Mouse (Mus musculus): Measurements from ENCODE around the gene Htra2. TPM values are rescaled to one million over a fixed set of nuclear protein-coding genes. Genes with fewer than 3 reads are reported as not detected.

Gene Htra2
- total RNA-seq, 1 experiment from 2014 or later: 42.7 TPM

DNA sequence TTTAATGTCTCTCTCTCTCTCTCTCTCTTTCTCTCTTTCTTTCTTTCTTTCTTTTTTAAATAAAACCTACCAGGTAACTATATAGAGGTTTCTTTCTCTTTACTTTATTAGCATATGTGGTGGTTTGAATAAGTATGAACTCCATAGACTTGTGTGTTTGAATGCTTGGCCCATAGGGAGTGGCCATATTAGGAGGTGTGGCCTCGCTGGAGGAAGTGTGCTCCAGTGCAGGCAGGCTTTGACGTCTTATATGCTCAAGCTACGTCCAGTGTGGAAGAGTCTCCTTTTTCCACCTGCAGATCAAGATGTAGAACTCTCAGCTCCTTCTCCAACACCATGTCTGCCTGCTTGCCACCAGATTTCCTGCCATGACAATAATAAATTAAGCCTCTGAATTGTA, 36.0 kb downstream of the Htra2 start:
- no peak for ATAC-seq (replicated peaks in 1 of 2; ENCODE audit: insufficient read depth in 1 of 2, low FRiP score in 2 of 2, low TSS enrichment in 1 of 2, low read depth in 1 of 2, poor library complexity in 2 of 2, severe bottlenecking in 2 of 2)

DNA sequence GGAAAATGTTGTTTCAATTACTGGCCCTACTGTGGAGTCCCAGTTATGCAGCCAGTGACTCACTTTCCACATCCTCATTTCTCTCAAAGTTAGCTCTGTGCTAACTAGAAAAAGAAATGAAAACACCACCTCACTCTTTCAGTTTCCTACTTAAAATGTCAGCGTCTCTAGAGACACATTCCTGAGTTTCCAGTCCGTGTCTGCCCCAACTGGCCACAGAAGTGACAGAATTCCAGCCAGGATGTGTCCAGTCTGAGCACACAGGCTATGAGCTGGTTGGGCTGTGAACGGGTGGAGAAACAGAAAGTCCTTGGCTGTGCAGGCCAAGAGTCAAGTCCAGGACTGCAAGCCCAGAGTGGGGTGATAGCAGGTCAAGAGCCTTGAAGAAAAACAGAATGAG, 37.9 kb downstream of the Htra2 start:
- ATAC-seq (replicated peaks in 1 of 2; ENCODE audit: insufficient read depth in 1 of 2, low FRiP score in 2 of 2, low TSS enrichment in 1 of 2, low read depth in 1 of 2, poor library complexity in 2 of 2, severe bottlenecking in 2 of 2): no peak

- ATAC-seq (replicated peaks in 1 of 2; ENCODE audit: insufficient read depth in 1 of 2, low FRiP score in 2 of 2, low TSS enrichment in 1 of 2, low read depth in 1 of 2, poor library complexity in 2 of 2, severe bottlenecking in 2 of 2): no peak
These were observed 39.3 kb downstream of the Htra2 start for GRCm38 (mm10) chr6:83015749-83016148.

DNA sequence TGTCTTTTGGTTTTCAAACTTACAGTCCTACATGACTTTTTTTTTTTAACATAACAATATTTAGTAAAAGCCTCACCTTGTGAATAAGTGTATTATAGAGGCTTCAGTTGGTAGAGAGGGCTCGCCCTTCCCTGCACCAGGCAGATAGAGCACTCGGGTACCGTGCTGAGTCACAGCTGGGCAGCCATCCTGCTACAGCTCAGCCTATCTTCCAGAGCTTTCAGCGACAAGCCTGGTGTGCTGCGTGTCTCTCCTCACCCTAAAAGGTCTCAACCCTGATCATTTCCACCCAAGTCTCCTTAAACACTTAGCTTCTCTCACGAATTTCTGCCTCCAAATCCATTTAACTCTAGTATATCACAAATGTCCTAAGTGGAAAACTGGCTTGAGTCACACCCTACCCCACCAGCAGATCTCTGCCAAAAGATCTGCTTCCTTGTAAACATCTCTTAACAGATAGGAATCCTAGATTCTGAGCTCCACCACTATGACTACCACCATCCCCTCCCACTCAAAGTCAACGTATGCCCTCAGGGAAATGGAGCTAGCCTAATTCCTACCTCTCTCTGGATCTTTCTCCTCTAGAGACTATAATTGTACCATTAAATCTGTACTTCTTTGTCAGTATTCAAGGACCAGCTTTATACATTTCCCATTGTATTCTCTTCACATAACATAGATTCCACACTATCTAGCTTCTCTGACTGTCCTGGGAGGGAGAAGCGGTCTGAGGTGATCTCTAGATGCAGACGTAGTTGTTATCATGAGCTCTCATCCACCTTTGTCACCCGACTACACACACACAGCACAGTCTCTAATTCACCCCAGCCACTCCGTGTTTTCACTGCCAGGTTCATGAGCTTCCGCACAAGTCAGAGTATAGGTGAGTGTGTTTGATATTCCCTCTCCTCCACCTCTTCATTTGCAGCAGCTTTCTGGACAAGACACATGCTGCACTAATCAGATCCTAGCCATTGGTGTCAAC, 40.3 kb downstream of the Htra2 start:
- peak; percentile 39 to 61; a peak in 1 of 4 replicates for ATAC-seq (replicated peaks in 1 of 2; ENCODE audit: insufficient read depth in 1 of 2, low FRiP score in 2 of 2, low TSS enrichment in 1 of 2, low read depth in 1 of 2, poor library complexity in 2 of 2, severe bottlenecking in 2 of 2)

DNA sequence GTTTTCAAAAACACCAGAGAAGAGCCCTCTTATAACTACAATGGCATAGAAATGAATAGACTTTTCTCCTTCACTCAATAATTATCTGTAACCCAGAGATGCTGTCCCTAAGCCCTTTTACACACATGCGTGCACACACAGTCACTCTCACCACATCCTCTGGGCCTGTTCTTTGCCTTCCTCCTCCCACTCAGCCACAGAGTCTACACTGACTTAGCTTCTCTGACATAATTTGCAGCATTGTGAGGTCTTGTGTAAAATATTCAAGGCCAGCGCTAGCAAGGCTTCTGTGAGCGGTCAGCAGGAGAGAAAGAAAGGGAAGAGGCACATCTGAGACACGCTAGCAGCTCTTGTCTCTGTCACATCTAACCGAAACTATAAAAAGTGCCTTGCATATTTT, 41.6 kb downstream of the Htra2 start:
- ATAC-seq (replicated peaks in 1 of 2; ENCODE audit: insufficient read depth in 1 of 2, low FRiP score in 2 of 2, low TSS enrichment in 1 of 2, low read depth in 1 of 2, poor library complexity in 2 of 2, severe bottlenecking in 2 of 2): peak; percentile 57 to 77; a peak in 3 of 4 replicates

GRCm38 (mm10) chr6:83011756-83012155, 43.3 kb downstream of the Htra2 start:
- no peak for ATAC-seq (replicated peaks in 1 of 2; ENCODE audit: insufficient read depth in 1 of 2, low FRiP score in 2 of 2, low TSS enrichment in 1 of 2, low read depth in 1 of 2, poor library complexity in 2 of 2, severe bottlenecking in 2 of 2)

- no peak for ATAC-seq (replicated peaks in 1 of 2; ENCODE audit: insufficient read depth in 1 of 2, low FRiP score in 2 of 2, low TSS enrichment in 1 of 2, low read depth in 1 of 2, poor library complexity in 2 of 2, severe bottlenecking in 2 of 2)
These were observed 43.8 kb downstream of the Htra2 start for GRCm38 (mm10) chr6:83011255-83011654.

- ATAC-seq (replicated peaks in 1 of 2; ENCODE audit: insufficient read depth in 1 of 2, low FRiP score in 2 of 2, low TSS enrichment in 1 of 2, low read depth in 1 of 2, poor library complexity in 2 of 2, severe bottlenecking in 2 of 2): no peak
These were observed 45.1 kb downstream of the Htra2 start for GRCm38 (mm10) chr6:83010010-83010409.

DNA sequence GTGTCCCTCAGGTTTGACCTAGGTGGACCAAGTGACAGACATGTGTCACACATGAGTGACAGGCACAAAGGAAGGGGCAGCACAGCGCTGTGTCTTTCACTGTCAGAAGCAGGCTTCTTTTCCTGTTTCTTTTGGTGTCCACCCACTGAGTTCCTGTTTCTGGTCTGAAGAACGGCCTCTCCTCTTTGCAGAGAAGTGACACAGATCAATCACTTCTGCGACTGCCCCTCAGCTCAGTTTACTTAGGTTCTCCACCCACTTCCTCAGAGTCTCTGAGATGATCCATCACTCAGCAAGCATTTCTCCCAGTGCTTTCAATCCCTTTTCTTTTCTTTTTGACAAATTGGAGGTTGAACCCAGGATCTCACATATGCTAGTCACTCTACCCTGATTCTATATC, 46.4 kb downstream of the Htra2 start:
- ATAC-seq (replicated peaks in 1 of 2; ENCODE audit: insufficient read depth in 1 of 2, low FRiP score in 2 of 2, low TSS enrichment in 1 of 2, low read depth in 1 of 2, poor library complexity in 2 of 2, severe bottlenecking in 2 of 2): no peak

GRCm38 (mm10) chr6:83006114-83006513, 49.0 kb downstream of the Htra2 start:
- ATAC-seq (replicated peaks in 1 of 2; ENCODE audit: insufficient read depth in 1 of 2, low FRiP score in 2 of 2, low TSS enrichment in 1 of 2, low read depth in 1 of 2, poor library complexity in 2 of 2, severe bottlenecking in 2 of 2): peak; percentile 33 to 43

DNA sequence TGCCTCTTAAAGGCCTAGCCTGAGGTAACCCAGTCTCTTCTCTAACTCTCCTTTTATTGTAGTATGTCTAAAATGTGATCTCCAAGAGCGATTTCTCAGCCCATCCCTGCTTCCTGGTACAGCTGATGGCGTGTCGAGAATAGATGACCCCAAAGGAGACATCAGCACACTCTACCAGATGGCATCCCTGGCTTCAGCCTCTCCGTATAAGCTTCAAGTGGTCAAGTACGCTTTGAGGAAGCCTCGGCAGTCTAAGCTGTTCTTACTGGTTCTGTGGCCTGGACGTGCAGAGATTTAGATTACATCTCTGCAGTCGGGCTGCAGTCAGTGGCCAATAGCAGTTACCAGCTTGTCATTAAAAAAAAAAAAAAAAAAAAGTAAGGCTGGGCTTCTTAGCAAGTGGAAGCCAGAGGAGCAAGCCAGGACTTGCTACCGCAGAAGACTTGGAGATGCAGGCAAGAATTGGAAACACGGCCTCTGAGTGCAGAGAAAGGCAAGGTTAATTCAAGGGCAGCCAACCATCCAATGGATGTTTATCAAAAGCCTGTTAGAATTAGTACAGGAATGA, 49.5 kb downstream of the Htra2 start:
- no peak for ATAC-seq (replicated peaks in 1 of 2; ENCODE audit: insufficient read depth in 1 of 2, low FRiP score in 2 of 2, low TSS enrichment in 1 of 2, low read depth in 1 of 2, poor library complexity in 2 of 2, severe bottlenecking in 2 of 2)

- peak; percentile 84 to 85 for ATAC-seq (replicated peaks in 1 of 2; ENCODE audit: insufficient read depth in 1 of 2, low FRiP score in 2 of 2, low TSS enrichment in 1 of 2, low read depth in 1 of 2, poor library complexity in 2 of 2, severe bottlenecking in 2 of 2)
These were observed 50.2 kb downstream of the Htra2 start for GRCm38 (mm10) chr6:83004872-83005271.

- ATAC-seq (replicated peaks in 1 of 2; ENCODE audit: insufficient read depth in 1 of 2, low FRiP score in 2 of 2, low TSS enrichment in 1 of 2, low read depth in 1 of 2, poor library complexity in 2 of 2, severe bottlenecking in 2 of 2): no peak
These were observed 50.8 kb downstream of the Htra2 start for GRCm38 (mm10) chr6:83004309-83004708.

DNA sequence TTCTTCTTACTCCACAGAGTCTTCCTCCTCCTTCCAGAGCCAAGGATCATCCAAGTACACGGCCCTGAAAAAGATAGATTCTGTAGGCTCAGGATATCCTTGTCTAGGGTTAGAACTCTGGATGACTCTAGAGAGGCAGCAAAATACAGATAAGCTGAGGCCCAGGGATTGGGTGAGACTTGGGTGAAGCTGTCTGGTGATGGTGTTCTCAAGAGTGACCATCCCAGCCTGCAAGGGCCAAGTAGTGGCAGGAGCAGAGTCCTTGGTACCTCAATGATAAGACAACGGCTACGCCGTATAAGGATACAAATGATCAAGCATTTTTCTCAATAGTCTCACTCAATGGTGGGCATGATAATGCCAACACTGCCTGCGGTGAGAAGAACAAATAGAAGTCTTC, 51.2 kb downstream of the Htra2 start:
- no peak for ATAC-seq (replicated peaks in 1 of 2; ENCODE audit: insufficient read depth in 1 of 2, low FRiP score in 2 of 2, low TSS enrichment in 1 of 2, low read depth in 1 of 2, poor library complexity in 2 of 2, severe bottlenecking in 2 of 2)

GRCm38 (mm10) chr6:83003082-83003481, 52.0 kb downstream of the Htra2 start:
- ATAC-seq (replicated peaks in 1 of 2; ENCODE audit: insufficient read depth in 1 of 2, low FRiP score in 2 of 2, low TSS enrichment in 1 of 2, low read depth in 1 of 2, poor library complexity in 2 of 2, severe bottlenecking in 2 of 2): no peak
